Mouse (Mus musculus) adrenal gland, postnatal 25 days (tissue): Measurements from ENCODE around the gene Adamts7. TPM values are rescaled to one million over a fixed set of nuclear protein-coding genes. Genes with fewer than 3 reads are reported as not detected.

Experiments
- DNase-seq: peaks from one replicate; pipeline ENCODE4 v3.0.0; 2021; ENCODE audit warnings: mixed read lengths
- total RNA-seq: library from RNA; stranded (reverse); gene quantifications from 2 replicates; pipeline ENCODE4 v1.2.3, GENCODE M21; 2021

Gene Adamts7
- total RNA-seq, 1 experiment from 2014 or later: 7.5 TPM

- DNase-seq: no peak
These were observed 35.1 kb downstream of the Adamts7 start for GRCm38 (mm10) chr9:90197866-90198383.

GRCm38 (mm10) chr9:90198531-90199449 lies 35.9 kb downstream of the Adamts7 start:
- DNase-seq: peak; percentile 72

GRCm38 (mm10) chr9:90199611-90200010 lies 36.7 kb downstream of the Adamts7 start:
- no peak for DNase-seq

GRCm38 (mm10) chr9:90200501-90200900 lies 37.6 kb downstream of the Adamts7 start:
- DNase-seq: no peak

GRCm38 (mm10) chr9:90201096-90201495 lies 38.2 kb downstream of the Adamts7 start:
- no peak for DNase-seq

- DNase-seq: no peak
These were observed 38.7 kb downstream of the Adamts7 start for GRCm38 (mm10) chr9:90201541-90201940.

- DNase-seq: no peak
These were observed 40.4 kb downstream of the Adamts7 start for GRCm38 (mm10) chr9:90203233-90203632.

- peak; percentile 37 for DNase-seq
These were observed 41.6 kb downstream of the Adamts7 start for GRCm38 (mm10) chr9:90204396-90204915.

- peak; percentile 87 for DNase-seq
These were observed 43.6 kb downstream of the Adamts7 start for GRCm38 (mm10) chr9:90206500-90206899.

- DNase-seq: no peak
These were observed 44.9 kb downstream of the Adamts7 start for GRCm38 (mm10) chr9:90207808-90208207.

- DNase-seq: no peak
These were observed 45.8 kb downstream of the Adamts7 start for GRCm38 (mm10) chr9:90208655-90209054.

GRCm38 (mm10) chr9:90213127-90213526 lies 50.3 kb downstream of the Adamts7 start:
- no peak for DNase-seq

- DNase-seq: no peak
These were observed 53.6 kb downstream of the Adamts7 start for GRCm38 (mm10) chr9:90216259-90217001.

GRCm38 (mm10) chr9:90217501-90217900 lies 54.6 kb downstream of the Adamts7 start:
- DNase-seq: no peak

GRCm38 (mm10) chr9:90222275-90222674 lies 59.4 kb downstream of the Adamts7 start:
- no peak for DNase-seq

GRCm38 (mm10) chr9:90226081-90226741 lies 63.3 kb downstream of the Adamts7 start:
- DNase-seq: no peak

- no peak for DNase-seq
These were observed 63.9 kb downstream of the Adamts7 start for GRCm38 (mm10) chr9:90226742-90227096.

- no peak for DNase-seq
These were observed 64.3 kb downstream of the Adamts7 start for GRCm38 (mm10) chr9:90227171-90227570.

- no peak for DNase-seq
These were observed 70.2 kb downstream of the Adamts7 start for GRCm38 (mm10) chr9:90232781-90233690.

GRCm38 (mm10) chr9:90233906-90234419 lies 71.1 kb downstream of the Adamts7 start:
- DNase-seq: no peak

- no peak for DNase-seq
These were observed 71.9 kb downstream of the Adamts7 start for GRCm38 (mm10) chr9:90234786-90235185.
